Mouse (Mus musculus) myocyte (in vitro differentiated cells): ENCODE measurements around the gene Nek10. TPM values are rescaled to one million over a fixed set of nuclear protein-coding genes. Genes with fewer than 3 reads are reported as not detected.

Experiments
- H3K27me3 ChIP-seq: one replicate; pipeline ENCODE4 v1.6.1; 2011; ENCODE audit not compliant: control insufficient read depth, insufficient read depth, insufficient read length
- H3K36me3 ChIP-seq: one replicate; pipeline ENCODE4 v1.6.1; 2011; ENCODE audit not compliant: control insufficient read depth, insufficient read depth
- H3K4me2 ChIP-seq: one replicate; pipeline ENCODE4 v1.6.1; 2011; ENCODE audit warnings: low read depth, control low read depth
- H3K4me3 ChIP-seq: one replicate; pipeline ENCODE4 v1.5.1; 2011; ENCODE audit warnings: mild to moderate bottlenecking, control low read depth, moderate library complexity
- H3K79me2 ChIP-seq: one replicate; pipeline ENCODE4 v1.6.1; 2011; ENCODE audit not compliant: control insufficient read depth, insufficient read depth
- H3ac ChIP-seq: one replicate; pipeline ENCODE4 v1.6.1; 2011; ENCODE audit not compliant: control insufficient read depth, insufficient read length
- CEBPB ChIP-seq: IDR thresholded peaks from 2 replicates; pipeline ENCODE4 v1.6.1; 2011; ENCODE audit warnings: mild to moderate bottlenecking, moderate library complexity; ENCODE audit not compliant: poor library complexity, insufficient read depth, severe bottlenecking
- E2F4 ChIP-seq: IDR thresholded peaks from one replicate; pipeline ENCODE4 v1.6.1; 2011; ENCODE audit warnings: mild to moderate bottlenecking, control low read depth, moderate library complexity; ENCODE audit not compliant: insufficient read depth
- MAX ChIP-seq: IDR thresholded peaks from one replicate; pipeline ENCODE4 v1.6.1; 2011; ENCODE audit warnings: low read depth, mild to moderate bottlenecking, control low read depth
- MYOD1 ChIP-seq, 3 experiments: IDR thresholded peaks; one replicate each; pipeline ENCODE4 v1.6.1; 2011; ENCODE audit warnings: control low read depth in 2 of 3, low read depth in 2 of 3, mild to moderate bottlenecking in 2 of 3, moderate library complexity in 1 of 3; ENCODE audit not compliant: insufficient read length in 2 of 3, control insufficient read depth in 1 of 3
- MYOG ChIP-seq, 3 experiments: IDR thresholded peaks; one replicate each; pipeline ENCODE4 v1.6.1; 2011; ENCODE audit warnings: control low read depth in 2 of 3, low read depth in 2 of 3, mild to moderate bottlenecking in 2 of 3; ENCODE audit not compliant: insufficient read length in 2 of 3, control insufficient read depth in 1 of 3, insufficient read depth in 1 of 3
- POLR2A ChIP-seq: IDR thresholded peaks from one replicate; pipeline ENCODE4 v1.6.1; 2011; ENCODE audit warnings: low read depth, mild to moderate bottlenecking, control low read depth, moderate library complexity; ENCODE audit not compliant: insufficient read length
- POLR2AphosphoS2 ChIP-seq: IDR thresholded peaks from one replicate; pipeline ENCODE4 v1.6.1; 2011; ENCODE audit warnings: low read depth, control low read depth; ENCODE audit not compliant: insufficient read length
- REST ChIP-seq: IDR thresholded peaks from one replicate; pipeline ENCODE4 v1.6.1; 2011; ENCODE audit warnings: mild to moderate bottlenecking, control low read depth, moderate library complexity; ENCODE audit not compliant: insufficient read depth, insufficient read length
- SRF ChIP-seq: IDR thresholded peaks from one replicate; pipeline ENCODE4 v1.6.1; 2011; ENCODE audit warnings: low read depth; ENCODE audit not compliant: control insufficient read depth, insufficient read length
- TCF12 ChIP-seq: IDR thresholded peaks from one replicate; pipeline ENCODE4 v1.6.1; 2011; ENCODE audit warnings: mild to moderate bottlenecking, control low read depth; ENCODE audit not compliant: poor library complexity, insufficient read depth, severe bottlenecking
- TCF3 ChIP-seq: IDR thresholded peaks from one replicate; pipeline ENCODE4 v1.6.1; 2011; ENCODE audit warnings: low read depth, control low read depth; ENCODE audit not compliant: insufficient read length
- USF1 ChIP-seq: IDR thresholded peaks from one replicate; pipeline ENCODE4 v1.6.1; 2011; ENCODE audit warnings: low read depth, mild to moderate bottlenecking, control low read depth, moderate library complexity
- polyA plus RNA-seq: library from polyadenylated mRNA; unstranded; fragments of >200 nt; fragmentation: generic; extraction: Trizol; gene quantifications from one replicate; pipeline ENCODE4 v1.2.1, GENCODE M21; 2012; ENCODE audit warnings: missing spikeins

Nek10 gene
- polyA plus RNA-seq, 1 experiment = 0.10 TPM

GRCm38 (mm10) chr14:14799861-14800260 lies 3.4 kb upstream of the Nek10 start:
- Histone ChIP-seq H3K4me2 (no peak overlapping the region), H3K4me3 (no peak overlapping the region)
- no peak for TF ChIP-seq SRF
- no peak for TF ChIP-seq POLR2A
- no peak for TF ChIP-seq MAX
- no peak for TF ChIP-seq POLR2AphosphoS2
- TF ChIP-seq USF1 = no peak
- no peak for TF ChIP-seq TCF3
- no peak for TF ChIP-seq MYOD1 (IDR thresholded peaks at IDR 0.05; ENCODE audit: control insufficient read depth in 1 of 3, insufficient read length in 2 of 3, low read depth in 2 of 3)
- TF ChIP-seq REST = no peak
- TF ChIP-seq CEBPB = no peak
- no peak for TF ChIP-seq MYOG (IDR thresholded peaks at IDR 0.05; ENCODE audit: control insufficient read depth in 1 of 3, insufficient read depth in 1 of 3, insufficient read length in 2 of 3, low read depth in 2 of 3)
- TF ChIP-seq E2F4 = no peak
- TF ChIP-seq TCF12 = no peak

GRCm38 (mm10) chr14:14800332-14800731 lies 2.9 kb upstream of the Nek10 start:
- no peaks in the 10 kb centered on the region for H3K79me2 ChIP-seq
- H3K4me3 ChIP-seq = no peak overlapping the region
- no peak overlapping the region for H3ac ChIP-seq
- H3K36me3 ChIP-seq = peaks cover 28% of the 10 kb centered on the region
- no peak overlapping the region for H3K4me2 ChIP-seq
- H3K27me3 ChIP-seq = no peaks in the 10 kb centered on the region
- TF ChIP-seq TCF12 = no peak
- no peak for TF ChIP-seq E2F4
- TF ChIP-seq USF1 = no peak
- TF ChIP-seq MAX = no peak
- no peak for TF ChIP-seq MYOD1 (IDR thresholded peaks at IDR 0.05; ENCODE audit: control insufficient read depth in 1 of 3, insufficient read length in 2 of 3, low read depth in 2 of 3)
- TF ChIP-seq SRF = no peak
- no peak for TF ChIP-seq MYOG (IDR thresholded peaks at IDR 0.05; ENCODE audit: control insufficient read depth in 1 of 3, insufficient read depth in 1 of 3, insufficient read length in 2 of 3, low read depth in 2 of 3)
- TF ChIP-seq POLR2AphosphoS2 = no peak
- TF ChIP-seq POLR2A = no peak
- no peak for TF ChIP-seq REST
- TF ChIP-seq TCF3 = no peak
- no peak for TF ChIP-seq CEBPB

More at GRCm38 (mm10) chr14:14799861-14800260, 3.4 kb upstream of the Nek10 start:
- H3ac ChIP-seq = no peak overlapping the region
- no peaks in the 10 kb centered on the region for H3K79me2 ChIP-seq
- H3K27me3 ChIP-seq = no peaks in the 10 kb centered on the region
- H3K36me3 ChIP-seq = peaks cover 28% of the 10 kb centered on the region

- no peaks in the 10 kb centered on the region for H3K79me2 ChIP-seq
- H3ac ChIP-seq = no peak overlapping the region
- H3K4me2 ChIP-seq = no peak overlapping the region
- no peaks in the 10 kb centered on the region for H3K27me3 ChIP-seq
- no peak overlapping the region for H3K4me3 ChIP-seq
- no peak for TF ChIP-seq E2F4
- TF ChIP-seq CEBPB = no peak
- no peak for TF ChIP-seq SRF
- no peak for TF ChIP-seq TCF3
- no peak for TF ChIP-seq USF1
- peaks cover 28% of the 10 kb centered on the region for H3K36me3 ChIP-seq
Measured at GRCm38 (mm10) chr14:14800810-14801209, 2.4 kb upstream of the Nek10 start.

GRCm38 (mm10) chr14:14803921-14804517 lies 804 bp downstream of the Nek10 start:
- Histone ChIP-seq H3ac (no peak overlapping the region), H3K4me3 (no peak overlapping the region), H3K27me3 (no peaks in the 10 kb centered on the region), H3K79me2 (no peaks in the 10 kb centered on the region), H3K36me3 (peaks cover 15% of the 10 kb centered on the region), H3K4me2 (no peak overlapping the region)
- TF ChIP-seq E2F4 (no peak), POLR2AphosphoS2 (peak; percentile 58)

GRCm38 (mm10) chr14:14804518-14805212 lies 1.4 kb downstream of the Nek10 start:
- H3ac ChIP-seq = no peak overlapping the region
- no peaks in the 10 kb centered on the region for H3K79me2 ChIP-seq
- TF ChIP-seq CEBPB (no peak), POLR2AphosphoS2 (peak; percentile 42)
- H3K36me3 ChIP-seq = peaks cover 13% of the 10 kb centered on the region
- H3K27me3 ChIP-seq = no peaks in the 10 kb centered on the region
- H3K4me2 ChIP-seq = no peak overlapping the region
- H3K4me3 ChIP-seq = no peak overlapping the region
